Mouse (Mus musculus) hindbrain, embryonic 14.5 days (tissue): ENCODE results near the gene Cdc40. TPM values are rescaled to one million over a fixed set of nuclear protein-coding genes. Genes with fewer than 3 reads are reported as not detected.

Experiments
- ATAC-seq: fragments of 200-750 bp; cut with Nextera tagmentation; 2 replicates; pipeline ENCODE4 v1.8.0; 2017; ENCODE audit warnings: moderate number of reproducible peaks, mild to moderate bottlenecking, moderate TSS enrichment, moderate library complexity; ENCODE audit not compliant: low FRiP score
- DNase-seq: peaks from one replicate; pipeline ENCODE4 v3.0.0-alpha.2; 2015; ENCODE audit warnings: low spot score
- H3K27ac ChIP-seq: fragments of 300-500 bp; sonication (generic); 2 replicates; pipeline ENCODE4 v1.5.1; 2014; ENCODE audit warnings: mild to moderate bottlenecking, moderate library complexity
- H3K27me3 ChIP-seq: fragments of 300-500 bp; sonication (generic); 2 replicates; pipeline ENCODE4 v1.6.1; 2014; ENCODE audit warnings: mild to moderate bottlenecking, low read length, mixed read lengths; ENCODE audit not compliant: control insufficient read depth, insufficient read depth
- H3K36me3 ChIP-seq: fragments of 300-500 bp; sonication (generic); replicated peaks from 2 replicates; pipeline ENCODE4 v1.6.1; 2014; ENCODE audit not compliant: control insufficient read depth, insufficient read depth
- H3K4me1 ChIP-seq: fragments of 300-500 bp; sonication (generic); replicated peaks from 2 replicates; pipeline ENCODE4 v1.6.1; 2014; ENCODE audit warnings: antibody characterized with exemption, low read length, mixed read lengths; ENCODE audit not compliant: control insufficient read depth, insufficient read depth
- H3K4me2 ChIP-seq: fragments of 300-500 bp; sonication (generic); replicated peaks from 2 replicates; pipeline ENCODE4 v1.6.1; 2014; ENCODE audit warnings: mild to moderate bottlenecking, moderate library complexity
- H3K4me3 ChIP-seq: fragments of 300-500 bp; sonication (generic); replicated peaks from 2 replicates; pipeline ENCODE4 v1.5.1; 2014; ENCODE audit warnings: mild to moderate bottlenecking, low read length
- H3K9ac ChIP-seq: fragments of 300-500 bp; sonication (generic); 2 replicates; pipeline ENCODE4 v1.6.1; 2014
- H3K9me3 ChIP-seq: fragments of 300-500 bp; sonication (generic); 2 replicates; pipeline ENCODE4 v1.6.1; 2016; ENCODE audit warnings: low read length; ENCODE audit not compliant: control insufficient read depth
- WGBS: fragments of 180-500 bp; shearing (Covaris S2); extraction: QIAGEN DNeasy Blood & Tissue Kit; methylation state at CpG from one replicate; pipeline ENCODE4 v1.1.7; 2014; 5-methylcytosine and 5-hydroxymethylcytosine counted together
- polyA plus RNA-seq: library from polyadenylated mRNA; unstranded; fragments of >200 nt; fragmentation: Nextera tagmentation; extraction: Ambion mirVana; gene quantifications from 2 replicates; pipeline ENCODE4 v1.2.1, GENCODE M21; 2014

Cdc40 gene
- polyA plus RNA-seq, 1 experiment from 2014 or later = 22.5 TPM

DNA sequence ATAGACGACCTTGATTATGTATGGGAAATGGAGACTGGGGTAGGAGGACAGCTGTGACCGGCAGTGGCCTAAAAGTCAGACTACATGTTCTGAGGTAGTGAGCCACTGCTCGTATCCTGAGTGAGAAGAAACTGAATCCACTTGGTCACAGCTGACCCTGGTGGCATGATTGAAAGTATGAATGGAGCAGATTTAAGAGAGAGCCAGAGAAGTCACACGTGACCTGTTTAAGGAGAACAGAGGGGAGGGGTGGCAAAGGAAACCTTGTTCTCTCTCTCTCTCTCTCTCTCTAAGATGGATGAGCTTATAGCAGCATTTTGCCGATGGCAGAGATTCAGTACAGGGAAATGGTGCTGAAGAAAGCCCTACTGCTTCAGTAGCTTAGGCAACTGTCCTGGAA, 13.5 kb upstream of the Cdc40 start:
- no peak overlapping the region for H3K4me3 ChIP-seq
- ATAC-seq (0 out of 2 replicates have a peak, but pooled peaks have one; percentile 40), DNase-seq (no peak)
- peaks cover 16% of the 10 kb centered on the region; the same call in 1 of the 2 replicates for H3K4me1 ChIP-seq
- WGBS = 41% methylated on average over 5 of the region's 5 CpGs
- peak overlapping the region; percentile 38; the same call in 1 of the 2 replicates for H3K27ac ChIP-seq
- no peaks in the 10 kb centered on the region for H3K9me3 ChIP-seq
- no peaks in the 10 kb centered on the region for H3K27me3 ChIP-seq
- H3K36me3 ChIP-seq = no peaks in the 10 kb centered on the region
- H3K9ac ChIP-seq = peak overlapping the region; percentile 11; the same call in 1 of the 2 replicates
- no peak overlapping the region; the same call in 1 of the 2 replicates for H3K4me2 ChIP-seq

DNA sequence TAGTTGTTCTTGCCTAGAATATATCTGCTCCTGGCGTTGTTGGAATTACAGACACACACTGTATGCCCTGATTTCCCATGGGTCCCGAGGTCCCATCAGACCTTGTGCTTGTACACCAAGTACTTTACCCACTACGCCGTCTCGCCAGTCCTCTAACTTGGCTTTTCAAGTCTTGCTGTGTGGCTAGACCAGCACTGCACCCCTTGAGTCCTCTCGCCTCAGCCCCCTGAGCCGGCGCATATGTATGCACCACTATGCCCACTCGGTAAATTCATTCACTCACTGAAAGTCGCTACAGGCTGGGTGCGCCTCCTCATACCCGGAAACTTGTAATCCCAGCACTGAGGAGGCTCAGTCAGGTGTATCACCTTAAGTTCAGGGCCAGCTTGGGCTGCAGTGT, 12.7 kb upstream of the Cdc40 start:
- no peak for ATAC-seq

DNA sequence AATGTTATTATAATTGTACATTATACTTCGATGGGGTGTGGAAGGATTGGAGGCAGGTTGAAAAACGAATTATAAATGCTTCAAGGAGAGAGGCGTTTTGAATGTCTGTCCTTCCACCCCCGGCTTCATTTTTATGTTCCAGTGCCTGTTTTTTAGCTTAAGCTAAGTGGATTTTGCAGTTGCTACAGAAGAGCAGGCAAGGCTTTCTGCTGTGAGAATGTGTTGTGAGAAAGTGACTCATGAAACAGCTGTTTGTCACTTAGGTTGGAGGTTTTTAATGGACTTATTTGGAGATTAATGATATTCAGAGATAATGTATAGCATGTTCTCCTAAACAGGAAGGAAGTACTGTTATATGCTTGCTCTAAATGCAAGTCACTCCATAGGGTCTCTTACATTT, 6.0 kb upstream of the Cdc40 start:
- H3K4me2 ChIP-seq = no peak overlapping the region
- no peak overlapping the region for H3K4me3 ChIP-seq
- H3K9ac ChIP-seq = no peak overlapping the region
- no peaks in the 10 kb centered on the region for H3K36me3 ChIP-seq
- DNase-seq = no peak
- no peak for ATAC-seq
- H3K4me1 ChIP-seq = peaks cover 5% of the 10 kb centered on the region; the same call in 1 of the 2 replicates
- WGBS = 88% methylated on average over 4 of the region's 4 CpGs
- H3K9me3 ChIP-seq = no peaks in the 10 kb centered on the region
- no peak overlapping the region for H3K27ac ChIP-seq
- no peaks in the 10 kb centered on the region for H3K27me3 ChIP-seq

More for the DNA sequence above, 12.7 kb upstream of the Cdc40 start:
- WGBS = 88% methylated on average over 12 of the region's 12 CpGs
- Histone ChIP-seq H3K4me1 (peaks cover 16% of the 10 kb centered on the region; the same call in 1 of the 2 replicates), H3K36me3 (no peaks in the 10 kb centered on the region), H3K27me3 (no peaks in the 10 kb centered on the region), H3K4me2 (no peak overlapping the region), H3K27ac (no peak overlapping the region), H3K9ac (no peak overlapping the region), H3K4me3 (no peak overlapping the region), H3K9me3 (no peaks in the 10 kb centered on the region)
- no peak for DNase-seq

DNA sequence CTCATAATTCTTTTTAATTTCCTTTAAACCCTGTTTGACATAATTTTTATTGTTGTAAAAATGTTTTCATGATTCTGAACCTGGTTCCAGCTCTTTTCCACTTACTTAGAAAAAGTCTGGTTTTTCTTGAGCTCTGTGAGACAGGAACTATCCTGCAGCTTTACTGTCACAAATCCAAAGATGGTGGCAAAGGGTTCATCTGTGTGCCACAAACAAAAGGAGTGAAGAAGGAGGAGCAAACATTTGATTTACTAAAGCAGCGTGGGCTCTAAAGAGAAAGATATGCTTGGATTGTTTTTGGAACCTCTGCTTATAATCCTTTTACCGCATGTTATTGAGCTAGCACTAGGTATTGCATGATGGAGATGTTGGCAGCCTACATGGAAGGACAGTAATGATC, 4.2 kb upstream of the Cdc40 start:
- H3K36me3 ChIP-seq = no peaks in the 10 kb centered on the region
- no peak for DNase-seq
- no peaks in the 10 kb centered on the region for H3K9me3 ChIP-seq
- no peak overlapping the region for H3K4me3 ChIP-seq
- no peak overlapping the region for H3K27ac ChIP-seq
- no peaks in the 10 kb centered on the region; the same call in 1 of the 2 replicates for H3K4me1 ChIP-seq
- no peaks in the 10 kb centered on the region for H3K27me3 ChIP-seq
- ATAC-seq = no peak
- WGBS = 63% methylated on average over 2 of the region's 2 CpGs
- H3K4me2 ChIP-seq = no peak overlapping the region
- no peak overlapping the region for H3K9ac ChIP-seq

DNA sequence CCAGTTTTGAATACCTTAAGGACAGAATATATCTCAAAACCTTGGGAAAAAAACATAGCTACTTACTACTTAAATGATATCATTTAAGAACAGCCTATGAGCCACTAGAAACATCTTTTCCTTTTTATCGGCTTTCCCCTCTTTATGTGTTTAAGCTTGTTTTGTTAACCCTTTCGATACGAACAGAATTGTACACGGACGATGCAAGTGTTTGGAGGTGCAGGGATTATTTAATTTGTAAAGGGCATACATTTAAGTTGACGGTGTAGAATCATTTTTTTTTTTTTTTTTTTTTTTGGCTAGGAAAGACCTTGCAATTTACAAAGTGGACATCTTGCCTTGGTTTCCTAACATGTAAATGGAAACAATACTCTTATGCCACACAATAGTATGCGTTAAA, 2.3 kb upstream of the Cdc40 start:
- no peaks in the 10 kb centered on the region for H3K9me3 ChIP-seq
- ATAC-seq (no peak), DNase-seq (no peak)
- H3K9ac ChIP-seq = peak overlapping the region; percentile 42; the same call in 1 of the 2 replicates
- WGBS = 40% methylated on average over 7 of the region's 7 CpGs
- H3K4me2 ChIP-seq = peak overlapping the region; percentile 55
- H3K36me3 ChIP-seq = no peaks in the 10 kb centered on the region
- no peak overlapping the region for H3K27ac ChIP-seq
- H3K27me3 ChIP-seq = no peaks in the 10 kb centered on the region
- H3K4me1 ChIP-seq = peaks cover 14% of the 10 kb centered on the region
- peak overlapping the region; percentile 30 for H3K4me3 ChIP-seq

DNA sequence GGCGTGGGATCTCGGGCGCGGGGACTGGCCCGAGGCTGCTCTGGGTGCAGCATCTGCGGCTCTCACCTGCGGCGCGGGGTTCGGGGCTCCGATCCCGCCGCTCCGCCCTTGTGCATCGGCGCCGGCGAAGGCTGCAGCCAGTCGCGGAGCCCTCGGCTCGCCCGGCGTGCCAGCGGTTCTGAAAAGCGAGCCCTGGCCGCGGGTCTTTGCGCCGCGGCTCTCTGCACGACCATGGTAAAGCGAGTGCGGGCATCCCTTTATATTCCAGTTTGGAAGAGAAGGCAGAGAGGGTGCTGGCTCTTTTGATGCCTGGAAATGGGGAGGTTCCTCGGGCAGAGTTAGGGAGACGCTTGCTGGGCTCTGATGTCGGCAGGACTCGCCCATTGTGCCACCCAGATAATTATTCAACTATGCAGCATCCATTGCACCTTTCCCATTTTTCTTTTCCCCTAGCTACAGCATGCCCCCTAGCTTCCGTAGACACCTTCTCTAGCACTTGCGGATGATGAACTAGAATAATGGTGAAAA, 1.2 kb upstream of the Cdc40 start:
- 0% methylated on average over 40 of the region's 40 CpGs for WGBS
- Histone ChIP-seq H3K27ac (peak overlapping the region; percentile 99), H3K4me3 (peak overlapping the region; percentile 98), H3K4me2 (peak overlapping the region; percentile 71), H3K9me3 (no peaks in the 10 kb centered on the region), H3K36me3 (0 out of 2 replicates have a peak, but pooled peaks cover 5% of the 10 kb centered on the region), H3K9ac (peak overlapping the region; percentile 98), H3K27me3 (no peaks in the 10 kb centered on the region), H3K4me1 (peaks cover 14% of the 10 kb centered on the region)
- ATAC-seq = peak; percentile 9; the same call in 1 of the 2 replicates
- peak; percentile 65 for DNase-seq

DNA sequence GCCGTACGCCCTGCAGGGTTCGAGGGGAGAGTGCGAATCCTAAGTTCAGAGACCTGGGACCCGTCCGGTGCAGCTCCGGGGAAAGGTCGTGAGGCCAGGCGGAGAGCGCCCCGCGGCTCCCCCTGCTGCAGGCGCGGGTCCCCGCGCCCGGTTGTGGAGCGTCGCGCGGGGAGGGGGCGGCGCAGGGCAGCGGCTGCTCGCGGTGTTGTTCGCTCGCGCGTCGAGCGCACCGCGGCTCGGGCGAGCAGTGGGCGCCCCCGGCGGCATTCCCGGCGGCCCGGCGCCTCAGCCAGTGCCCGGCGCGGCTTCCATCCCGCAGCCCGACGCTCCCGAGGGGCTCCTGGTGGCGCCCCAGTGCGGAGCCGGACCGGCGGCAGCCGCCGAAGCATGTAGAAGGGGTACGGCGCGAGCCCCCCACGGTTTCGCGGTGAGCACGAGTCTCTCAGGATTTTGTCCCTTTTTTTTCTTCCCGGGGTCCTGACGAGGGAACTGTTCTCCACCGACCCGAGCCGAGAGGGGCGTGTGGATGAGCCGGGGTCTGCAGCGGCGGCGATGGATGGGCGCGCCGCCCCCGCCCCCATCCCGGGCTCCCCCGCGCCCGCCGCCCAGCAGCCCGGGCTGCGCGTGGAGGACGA, 650 bp upstream of the Cdc40 start:
- peak overlapping the region; percentile 98 for H3K4me3 ChIP-seq

DNA sequence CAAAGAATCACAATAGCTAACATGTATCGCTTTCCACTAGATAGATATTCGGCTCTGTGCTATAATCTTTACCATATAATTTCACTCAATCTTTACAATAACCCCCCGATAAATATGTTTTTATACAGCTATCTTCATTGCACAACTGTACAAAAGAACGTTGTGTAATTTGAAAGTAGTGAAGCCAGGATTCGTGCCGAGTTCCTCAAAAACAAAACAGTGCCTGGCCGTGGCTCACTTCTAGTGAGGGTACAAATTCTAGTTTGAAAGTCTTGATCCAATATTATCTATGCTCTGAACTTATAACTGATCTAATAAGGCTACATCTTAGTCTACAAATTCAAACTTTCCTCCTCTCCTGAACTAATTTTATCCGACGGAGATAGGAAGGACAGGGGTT, 778 bp downstream of the Cdc40 start:
- no peak for DNase-seq

More for the DNA sequence above, 650 bp upstream of the Cdc40 start:
- peak overlapping the region; percentile 98 for H3K9ac ChIP-seq
- peak; percentile 90 for ATAC-seq
- peak overlapping the region; percentile 99 for H3K27ac ChIP-seq
- H3K4me2 ChIP-seq = peak overlapping the region; percentile 71
- no peaks in the 10 kb centered on the region for H3K9me3 ChIP-seq
- DNase-seq = peak; percentile 85
- WGBS = under 1% methylated on average over 66 of the region's 87 CpGs
- H3K4me1 ChIP-seq = peaks cover 14% of the 10 kb centered on the region
- peaks cover 5% of the 10 kb centered on the region; the same call in 1 of the 2 replicates for H3K36me3 ChIP-seq
- no peaks in the 10 kb centered on the region for H3K27me3 ChIP-seq

DNA sequence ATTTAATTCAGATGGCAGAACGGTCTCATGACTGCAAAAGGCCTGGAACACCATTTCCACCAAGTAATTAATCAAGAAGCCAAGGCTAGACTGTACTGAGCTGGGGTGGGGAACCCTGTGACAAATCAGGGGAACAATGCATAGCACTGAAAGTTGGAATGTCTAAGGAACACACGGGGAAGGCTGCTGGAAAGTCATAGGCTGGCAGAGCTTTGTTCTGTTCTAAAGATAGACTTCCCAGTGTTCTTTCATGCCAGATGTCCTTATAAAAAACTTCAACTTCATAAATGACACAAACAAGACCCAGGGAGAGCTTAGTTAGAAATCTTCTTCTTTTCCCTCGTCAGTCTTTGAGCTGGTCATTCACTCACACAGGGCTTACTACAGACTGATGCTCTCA, 1.9 kb downstream of the Cdc40 start:
- Histone ChIP-seq H3K4me1 (peaks cover 14% of the 10 kb centered on the region), H3K4me3 (no peak overlapping the region), H3K36me3 (peaks cover 5% of the 10 kb centered on the region; the same call in 1 of the 2 replicates), H3K27ac (no peak overlapping the region), H3K9ac (no peak overlapping the region), H3K27me3 (no peaks in the 10 kb centered on the region), H3K9me3 (no peaks in the 10 kb centered on the region), H3K4me2 (no peak overlapping the region)
- DNase-seq (no peak), ATAC-seq (no peak)
- WGBS = 65% methylated on average over 3 of the region's 3 CpGs

More for the DNA sequence above, 778 bp downstream of the Cdc40 start:
- Histone ChIP-seq H3K27ac (no peak overlapping the region), H3K27me3 (no peaks in the 10 kb centered on the region), H3K9ac (peak overlapping the region; percentile 98), H3K36me3 (peaks cover 5% of the 10 kb centered on the region; the same call in 1 of the 2 replicates), H3K4me1 (peaks cover 14% of the 10 kb centered on the region), H3K4me3 (peak overlapping the region; percentile 98), H3K9me3 (no peaks in the 10 kb centered on the region), H3K4me2 (peak overlapping the region; percentile 71)
- WGBS = 15% methylated on average over 9 of the region's 9 CpGs
- ATAC-seq = no peak
